Mouse (Mus musculus) CH12.LX (cell line): ENCODE results near the gene Tmem117. TPM values are rescaled to one million over a fixed set of nuclear protein-coding genes. Genes with fewer than 3 reads are reported as not detected.

Experiments
- DNase-seq: peaks from one replicate; pipeline ENCODE4 v3.0.0-alpha.2; 2013; ENCODE audit errors: extremely low read depth
- H3K27ac ChIP-seq: 2 replicates; pipeline ENCODE4 v1.5.1; 2012; ENCODE audit warnings: low read depth, mild to moderate bottlenecking, control low read depth, moderate library complexity; ENCODE audit not compliant: insufficient read depth
- H3K27me3 ChIP-seq: replicated peaks from 2 replicates; pipeline ENCODE3; 2012; ENCODE audit warnings: inconsistent platforms
- H3K36me3 ChIP-seq, 2 experiments: replicated peaks in 1 of 2; 2 replicates each; pipeline versions ENCODE3 to v1.6.1; 2012; ENCODE audit warnings: inconsistent platforms in 1 of 2, low read length in 1 of 2, mild to moderate bottlenecking in 1 of 2, mixed read lengths in 1 of 2, moderate library complexity in 1 of 2; ENCODE audit not compliant: control insufficient read depth in 1 of 2, insufficient read depth in 1 of 2
- H3K4me1 ChIP-seq, 2 experiments: 2 replicates each; pipeline ENCODE4 v1.6.1; 2012; ENCODE audit warnings: inconsistent platforms in 1 of 2, moderate library complexity in 1 of 2; ENCODE audit not compliant: insufficient read depth in 2 of 2, control insufficient read depth in 1 of 2
- H3K4me2 ChIP-seq: 2 replicates; pipeline ENCODE4 v1.6.1; 2012; ENCODE audit warnings: low read depth, mild to moderate bottlenecking, control low read depth; ENCODE audit not compliant: poor library complexity, insufficient read depth, severe bottlenecking
- H3K4me3 ChIP-seq, 3 experiments: fragments of 150-350 bp in 1 of 3; sonication (generic) in 1 of 3; replicated peaks in 1 of 3; 2 replicates each; pipeline versions ENCODE3 to v1.5.1; 2011 to 2012; ENCODE audit warnings: low read depth in 2 of 3, low read length in 2 of 3, mild to moderate bottlenecking in 2 of 3, moderate library complexity in 2 of 3, control low read depth in 1 of 3, improper control_type of control experiment in 1 of 3, inconsistent platforms in 1 of 3, mixed read lengths in 1 of 3; ENCODE audit not compliant: poor library complexity in 1 of 3
- H3K79me2 ChIP-seq: replicated peaks from 2 replicates; pipeline ENCODE4 v1.6.1; 2012; ENCODE audit warnings: mild to moderate bottlenecking, moderate library complexity; ENCODE audit not compliant: control insufficient read depth, poor library complexity, insufficient read depth, severe bottlenecking; ENCODE audit errors: extremely low read depth
- H3K9ac ChIP-seq: 2 replicates; pipeline ENCODE4 v1.6.1; 2012; ENCODE audit warnings: low read depth, mild to moderate bottlenecking, control low read depth, moderate library complexity; ENCODE audit not compliant: insufficient read depth
- H3K9me3 ChIP-seq: replicated peaks from 2 replicates; pipeline ENCODE3; 2012; ENCODE audit warnings: low read length, inconsistent platforms, mixed read lengths
- BHLHE40 ChIP-seq: IDR thresholded peaks from 2 replicates; pipeline ENCODE4 v1.6.1; 2011; ENCODE audit warnings: mild to moderate bottlenecking, low read depth, low read length, improper control_type of control experiment
- CHD2 ChIP-seq: IDR thresholded peaks from 2 replicates; pipeline ENCODE4 v1.6.1; 2011; ENCODE audit warnings: low read length, improper control_type of control experiment
- CTCF ChIP-seq, 2 experiments: IDR thresholded peaks in 1 of 2; conservative IDR thresholded peaks in 1 of 2; 2 replicates each; pipeline ENCODE4 v1.5.1; 2011 to 2012; ENCODE audit warnings: low read depth in 2 of 2, low read length in 2 of 2, improper control_type of control experiment in 1 of 2, inconsistent platforms in 1 of 2, mild to moderate bottlenecking in 1 of 2, moderate library complexity in 1 of 2
- EP300 ChIP-seq: IDR thresholded peaks from 2 replicates; pipeline ENCODE4 v1.6.1; 2011; ENCODE audit warnings: low read length, improper control_type of control experiment
- ETS1 ChIP-seq: conservative IDR thresholded peaks from 2 replicates; pipeline ENCODE4 v1.6.1; 2012; ENCODE audit warnings: low read depth, mild to moderate bottlenecking, inconsistent platforms, low read length, improper control_type of control experiment, moderate library complexity
- GABPA ChIP-seq: IDR thresholded peaks from 2 replicates; pipeline ENCODE4 v1.6.1; 2012; ENCODE audit warnings: low read depth, low read length, improper control_type of control experiment, inconsistent platforms; ENCODE audit not compliant: insufficient replicate concordance
- HCFC1 ChIP-seq: IDR thresholded peaks from 2 replicates; pipeline ENCODE4 v1.6.1; 2012; ENCODE audit warnings: low read depth, mild to moderate bottlenecking, inconsistent platforms, low read length, improper control_type of control experiment
- IRF4 ChIP-seq: IDR thresholded peaks from 2 replicates; pipeline ENCODE4 v1.6.1; 2014; ENCODE audit warnings: low read depth, mild to moderate bottlenecking, inconsistent platforms, low read length, improper control_type of control experiment
- JUN ChIP-seq: IDR thresholded peaks from 2 replicates; pipeline ENCODE4 v1.6.1; 2011; ENCODE audit warnings: low read depth, mild to moderate bottlenecking, low read length, improper control_type of control experiment, moderate library complexity; ENCODE audit not compliant: insufficient read depth
- JUND ChIP-seq: conservative IDR thresholded peaks from 2 replicates; pipeline ENCODE4 v1.6.1; 2011; ENCODE audit warnings: low read depth, low read length, improper control_type of control experiment
- KAT2A ChIP-seq: IDR thresholded peaks from 2 replicates; pipeline ENCODE4 v1.6.1; 2012; ENCODE audit warnings: low read length, improper control_type of control experiment, inconsistent platforms; ENCODE audit not compliant: insufficient replicate concordance
- MAFK ChIP-seq: IDR thresholded peaks from 2 replicates; pipeline ENCODE4 v1.6.1; 2011; ENCODE audit warnings: low read length, improper control_type of control experiment; ENCODE audit not compliant: insufficient replicate concordance
- MAX ChIP-seq: IDR thresholded peaks from 2 replicates; pipeline ENCODE4 v1.6.1; 2011; ENCODE audit warnings: low read length, improper control_type of control experiment
- MAZ ChIP-seq: IDR thresholded peaks from 2 replicates; pipeline ENCODE4 v1.6.1; 2012; ENCODE audit warnings: low read depth, mild to moderate bottlenecking, inconsistent platforms, low read length, improper control_type of control experiment, moderate library complexity
- MEF2A ChIP-seq: IDR thresholded peaks from 2 replicates; pipeline ENCODE4 v1.6.1; 2014; ENCODE audit warnings: low read depth, mild to moderate bottlenecking, inconsistent platforms, low read length, improper control_type of control experiment, borderline replicate concordance
- MXI1 ChIP-seq: IDR thresholded peaks from 2 replicates; pipeline ENCODE4 v1.6.1; 2011; ENCODE audit warnings: mild to moderate bottlenecking, low read depth, low read length, improper control_type of control experiment
- NRF1 ChIP-seq: IDR thresholded peaks from 2 replicates; pipeline ENCODE4 v1.6.1; 2014; ENCODE audit warnings: low read depth, mild to moderate bottlenecking, inconsistent platforms, low read length, improper control_type of control experiment, moderate library complexity
- POLR2AphosphoS2 ChIP-seq: IDR thresholded peaks from 2 replicates; pipeline ENCODE4 v1.6.1; 2011; ENCODE audit warnings: low read depth, low read length, improper control_type of control experiment
- RAD21 ChIP-seq: IDR thresholded peaks from 2 replicates; pipeline ENCODE4 v1.6.1; 2011; ENCODE audit warnings: low read depth, mild to moderate bottlenecking, low read length, improper control_type of control experiment, moderate library complexity
- RCOR1 ChIP-seq: conservative IDR thresholded peaks from 2 replicates; pipeline ENCODE4 v1.6.1; 2012; ENCODE audit warnings: low read depth, mild to moderate bottlenecking, inconsistent platforms, low read length, improper control_type of control experiment
- SIN3A ChIP-seq: IDR thresholded peaks from 2 replicates; pipeline ENCODE4 v1.6.1; 2012; ENCODE audit warnings: low read length, improper control_type of control experiment, inconsistent platforms
- SMC3 ChIP-seq: IDR thresholded peaks from 2 replicates; pipeline ENCODE4 v1.6.1; 2011; ENCODE audit warnings: low read depth, low read length, improper control_type of control experiment
- TBP ChIP-seq: conservative IDR thresholded peaks from 2 replicates; pipeline ENCODE4 v1.6.1; 2011; ENCODE audit warnings: low read depth, low read length, improper control_type of control experiment
- UBTF ChIP-seq: IDR thresholded peaks from 2 replicates; pipeline ENCODE4 v1.6.1; 2012; ENCODE audit warnings: low read depth, mild to moderate bottlenecking, inconsistent platforms, low read length, improper control_type of control experiment, moderate library complexity
- USF2 ChIP-seq: conservative IDR thresholded peaks from 2 replicates; pipeline ENCODE4 v1.6.1; 2011; ENCODE audit warnings: low read depth, low read length, improper control_type of control experiment
- dilution Hi-C: fragments of 300-500 bp; cut with MboI; formaldehyde crosslinking; loops from 2 replicates; pipeline ENCODE4 v1.14.3; 2020; ENCODE audit warnings: low sequenced_read_pairs; ENCODE audit not compliant: extremely low pct_unique_long_range_greater_than_20kb, extremely low pct_ligation_motif_present
- in situ Hi-C: fragments of 300-500 bp; cut with MboI; formaldehyde crosslinking; loops from 3 replicates; pipeline ENCODE4 v1.14.3; 2019; ENCODE audit warnings: low sequenced_read_pairs, low pct_ligation_motif_present, low pct_unique_long_range_greater_than_20kb, mixed read lengths
- polyA plus RNA-seq: library from polyadenylated mRNA; unstranded; fragments of >175 nt; gene quantifications from 2 replicates; pipeline ENCODE4 v1.2.1, GENCODE M21; 2012; ENCODE audit warnings: low read depth; ENCODE audit not compliant: insufficient read length
- total RNA-seq, 2 experiments: library from RNA; depleted of rRNA; stranded (reverse); fragments of 300-350 nt in 1 of 2; fragments of >200 nt in 1 of 2; gene quantifications; 2 replicates each; pipeline ENCODE4 v1.2.3; 2012 to 2014

Tmem117 gene
- total and polyA plus RNA-seq, 3 experiments = not detected

- Histone ChIP-seq H3K79me2 (no peaks in the 10 kb centered on the region), H3K36me3 (no peaks in the 10 kb centered on the region), H3K4me2 (no peak overlapping the region), H3K4me1 (no peaks in the 10 kb centered on the region), H3K9me3 (peaks cover 30% of the 10 kb centered on the region), H3K27me3 (no peaks in the 10 kb centered on the region), H3K9ac (no peak overlapping the region), H3K27ac (no peak overlapping the region), H3K4me3 (no peak overlapping the region)
- no peak for TF ChIP-seq BHLHE40
- no peak for TF ChIP-seq RCOR1
- no peak for TF ChIP-seq MAZ
- no peak for TF ChIP-seq SIN3A
- TF ChIP-seq MEF2A = no peak
- no peak for TF ChIP-seq EP300
- TF ChIP-seq MAX = no peak
- no peak for TF ChIP-seq MAFK
- no peak for TF ChIP-seq GABPA
- TF ChIP-seq CTCF (conservative IDR thresholded peaks at IDR 0.05 in 1 of 2, IDR thresholded peaks at IDR 0.05 in 1 of 2; ENCODE audit: low read depth in 2 of 2, low read length in 2 of 2) = no peak
- TF ChIP-seq IRF4 = no peak
- no peak for TF ChIP-seq TBP
- no peak for TF ChIP-seq KAT2A
- no peak for TF ChIP-seq ETS1
- in situ Hi-C loops = no loop called here
- dilution Hi-C loops = no loop called here
- no peak for DNase-seq
These were observed 266.6 kb downstream of the Tmem117 start for GRCm38 (mm10) chr15:94895681-94896080.

- Histone ChIP-seq H3K4me3 (no peak overlapping the region), H3K4me1 (no peaks in the 10 kb centered on the region)
- dilution Hi-C loops = no loop called here
- no peak for DNase-seq
- TF ChIP-seq EP300 (no peak), MXI1 (no peak), TBP (no peak), POLR2AphosphoS2 (no peak), RCOR1 (no peak), USF2 (no peak), NRF1 (no peak), HCFC1 (no peak), MAZ (no peak), JUND (no peak), JUN (no peak), CHD2 (no peak), RAD21 (no peak), UBTF (no peak), SMC3 (no peak)
- TF ChIP-seq, all 38 proteins: peak for 0
- Histone ChIP-seq H3K79me2 (no peaks in the 10 kb centered on the region), H3K27ac (no peak overlapping the region), H3K36me3 (no peaks in the 10 kb centered on the region), H3K9me3 (peaks cover 17% of the 10 kb centered on the region), H3K9ac (no peak overlapping the region), H3K4me2 (no peak overlapping the region), H3K27me3 (no peaks in the 10 kb centered on the region)
- in situ Hi-C loops = no loop called here
These were observed 274.2 kb downstream of the Tmem117 start for GRCm38 (mm10) chr15:94903188-94903587.
